Mouse (Mus musculus) forebrain, embryonic 14.5 days (tissue): ENCODE results near the gene Kat5. TPM values are rescaled to one million over a fixed set of nuclear protein-coding genes. Genes with fewer than 3 reads are reported as not detected.

Experiments used
- ATAC-seq: fragments of 200-750 bp; cut with Nextera tagmentation; 2 replicates; pipeline ENCODE4 v1.8.0; 2017; ENCODE audit warnings: mild to moderate bottlenecking, moderate library complexity
- DNase-seq: peaks from one replicate; pipeline ENCODE4 v3.0.0-alpha.2; 2015; ENCODE audit warnings: low spot score
- H3K27ac ChIP-seq: fragments of 300-500 bp; sonication (generic); 2 replicates; pipeline ENCODE4 v1.5.1; 2014; ENCODE audit warnings: low read depth, mild to moderate bottlenecking, control low read depth, low read length, moderate library complexity
- H3K27me3 ChIP-seq: fragments of 300-500 bp; sonication (generic); replicated peaks from 2 replicates; pipeline ENCODE4 v1.6.1; 2014; ENCODE audit warnings: low read length, control low read depth, mixed read lengths; ENCODE audit not compliant: control insufficient read depth, insufficient read depth
- H3K36me3 ChIP-seq: fragments of 300-500 bp; sonication (generic); 2 replicates; pipeline ENCODE4 v1.6.1; 2014; ENCODE audit warnings: low read length, control low read depth; ENCODE audit not compliant: control insufficient read depth, insufficient read depth
- H3K4me1 ChIP-seq: fragments of 300-500 bp; sonication (generic); 2 replicates; pipeline ENCODE4 v1.6.1; 2014; ENCODE audit warnings: antibody characterized with exemption, low read length, control low read depth; ENCODE audit not compliant: control insufficient read depth, insufficient read depth
- H3K4me2 ChIP-seq: fragments of 300-500 bp; sonication (generic); 2 replicates; pipeline ENCODE4 v1.6.1; 2014; ENCODE audit warnings: mild to moderate bottlenecking, control low read depth, low read length
- H3K4me3 ChIP-seq: fragments of 300-500 bp; sonication (generic); 2 replicates; pipeline ENCODE4 v1.5.1; 2014; ENCODE audit warnings: low read depth, low read length, control low read depth
- H3K9ac ChIP-seq: fragments of 300-500 bp; sonication (generic); 2 replicates; pipeline ENCODE4 v1.6.1; 2014; ENCODE audit warnings: mild to moderate bottlenecking, low read length, control low read depth, moderate library complexity
- H3K9me3 ChIP-seq: fragments of 300-500 bp; sonication (generic); replicated peaks from 2 replicates; pipeline ENCODE4 v1.6.1; 2016; ENCODE audit warnings: low read length, control low read depth, mixed read lengths; ENCODE audit not compliant: control insufficient read depth
- WGBS: fragments of 180-500 bp; shearing (Covaris S2); extraction: QIAGEN DNeasy Blood & Tissue Kit; methylation state at CpG from one replicate; pipeline ENCODE4 v1.1.7; 2014; 5-methylcytosine and 5-hydroxymethylcytosine counted together
- polyA plus RNA-seq: library from polyadenylated mRNA; unstranded; fragments of >200 nt; fragmentation: Nextera tagmentation; extraction: Ambion mirVana; gene quantifications from 2 replicates; pipeline ENCODE4 v1.2.1, GENCODE M21; 2014

The Kat5 gene
- 43.7 and 49.7 TPM in 2 replicates for polyA plus RNA-seq

DNA sequence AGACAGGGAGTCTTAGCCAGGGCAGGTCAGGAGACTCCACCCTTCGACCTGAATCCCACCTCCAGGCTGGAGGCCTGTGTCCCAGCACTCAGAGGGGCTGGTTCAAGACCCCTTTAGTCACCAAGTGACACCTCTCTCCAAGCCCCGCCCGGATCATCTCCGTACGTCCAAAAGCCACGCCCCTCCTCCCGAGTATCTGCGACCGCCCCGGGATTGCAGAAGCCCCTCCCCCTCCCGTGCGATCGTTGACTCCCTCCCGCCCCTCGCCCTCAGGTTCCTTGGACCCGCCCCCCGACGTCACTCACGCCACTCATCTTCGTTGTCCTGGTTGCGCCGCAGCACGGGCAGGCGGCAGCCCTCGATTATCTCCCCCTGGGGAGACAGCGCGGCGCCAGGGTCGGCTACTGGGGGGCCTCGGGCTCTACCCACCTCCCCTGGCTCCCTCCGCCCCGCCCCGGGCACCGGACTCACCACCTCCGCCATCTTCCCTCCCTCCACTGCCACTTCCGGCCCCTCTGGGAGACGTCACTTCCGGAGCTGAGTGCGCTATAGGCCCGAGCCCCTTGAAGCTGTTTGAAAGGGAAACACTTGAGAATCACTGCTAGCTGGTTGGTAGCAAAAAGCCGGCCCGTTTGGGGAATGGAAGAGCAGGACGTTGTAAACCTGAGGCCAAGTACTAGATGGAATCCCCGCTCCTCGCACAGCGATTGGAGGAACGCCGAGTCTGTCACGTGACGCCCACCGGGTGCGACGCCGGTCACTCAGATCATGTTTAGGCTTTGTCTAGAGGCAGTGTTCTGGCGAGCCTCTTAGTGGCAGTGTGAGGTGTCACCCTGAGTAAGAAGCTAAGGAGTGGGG lies at the start of gene Kat5:
Gene Kat5, minus strand, starts transcription at position 691 of the 858 bp plus-strand sequence.
- Histone ChIP-seq H3K9ac (peak within 1 kb of the TSS; percentile 65), H3K27me3 (no peaks in the 10 kb centered on the region), H3K36me3 (peaks cover 40% of the 10 kb centered on the region), H3K9me3 (no peaks in the 10 kb centered on the region), H3K4me2 (peak within 1 kb of the TSS; percentile 68), H3K27ac (peak within 1 kb of the TSS; percentile 95), H3K4me3 (peak within 1 kb of the TSS; percentile 47), H3K4me1 (peaks cover 9% of the 10 kb centered on the region)
- ATAC-seq, result peak; percentile 95
- 2% methylated on average over 55 of the region's 55 CpGs for WGBS
- peak; percentile 95 for DNase-seq

DNA sequence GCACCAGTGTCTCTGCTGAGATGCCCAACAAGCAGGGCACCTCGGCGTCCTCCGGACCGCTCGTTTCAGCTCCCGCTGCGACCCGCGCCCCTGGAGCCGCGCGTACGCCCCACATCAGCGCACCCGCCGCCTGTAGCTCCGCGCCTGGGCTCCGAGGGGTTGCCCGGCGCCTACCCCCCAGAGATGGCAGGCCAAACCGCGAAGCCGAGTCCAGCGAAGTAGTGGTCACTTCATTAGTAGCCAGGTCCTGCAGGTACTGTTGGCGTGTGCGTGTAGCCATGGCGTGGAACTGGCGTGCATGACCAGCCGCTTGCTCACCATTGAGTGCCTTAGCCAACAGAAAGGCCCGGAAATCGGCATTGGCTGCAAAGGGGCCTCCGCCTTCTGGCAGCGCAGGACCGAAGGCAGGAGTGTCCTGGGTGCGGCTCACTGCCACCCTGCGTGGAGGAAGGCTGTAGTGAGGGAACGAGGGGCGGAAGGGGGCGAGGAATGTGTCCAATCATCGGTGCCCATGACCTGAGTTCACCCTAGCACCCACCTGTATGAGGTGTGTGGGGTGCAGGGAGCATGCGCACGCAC lies 44.8 kb upstream of the Kat5 start:
- peaks cover 25% of the 10 kb centered on the region for H3K27me3 ChIP-seq
- peak overlapping the region; percentile 37 for H3K4me3 ChIP-seq
- no peak for DNase-seq
- peak overlapping the region; percentile 77 for H3K4me2 ChIP-seq
- H3K36me3 ChIP-seq, result 0 out of 2 replicates have a peak, but pooled peaks cover 7% of the 10 kb centered on the region
- WGBS, result 4% methylated on average over 43 of the region's 43 CpGs
- peaks cover 13% of the 10 kb centered on the region; the same call in 1 of the 2 replicates for H3K4me1 ChIP-seq
- no peaks in the 10 kb centered on the region for H3K9me3 ChIP-seq
- peak overlapping the region; percentile 49 for H3K9ac ChIP-seq
- no peak overlapping the region for H3K27ac ChIP-seq
- ATAC-seq, result peak; percentile 22; the same call in 1 of the 2 replicates

DNA sequence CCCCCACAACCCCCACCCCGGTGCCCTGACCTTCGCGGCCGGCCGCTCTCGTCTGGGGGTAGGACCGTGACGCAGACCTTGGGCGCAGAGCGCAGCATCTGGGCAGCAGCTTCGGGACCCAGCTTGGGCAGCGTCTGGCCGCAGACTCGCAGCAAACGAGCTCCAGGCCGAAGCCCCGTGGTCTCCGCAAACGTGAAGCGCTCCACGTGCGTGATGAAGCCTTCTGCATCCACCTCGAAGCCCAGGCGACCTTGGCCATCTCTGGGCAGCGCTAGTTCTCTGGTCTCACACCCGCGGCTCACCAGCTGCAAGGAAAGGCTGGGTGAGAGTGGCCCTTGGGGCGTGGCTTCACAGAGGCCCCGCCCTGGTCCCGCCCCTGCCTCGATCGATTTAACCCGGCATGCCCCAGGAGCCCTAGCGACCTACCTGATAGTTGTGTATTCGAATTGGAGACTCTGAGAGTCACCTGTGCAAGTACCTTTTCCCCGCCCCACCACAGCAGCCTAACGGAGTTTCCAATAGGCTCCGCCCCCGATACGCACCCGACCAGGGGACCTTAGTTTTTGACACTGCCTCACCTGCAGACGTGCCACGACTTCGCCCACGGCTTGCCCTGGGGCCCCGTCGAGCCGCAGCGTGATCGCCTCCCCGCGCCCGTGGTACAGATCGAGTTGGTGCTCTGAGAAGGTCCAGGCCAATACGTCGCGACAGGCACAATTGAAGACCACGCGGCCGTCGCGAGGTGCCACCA lies 44.1 kb upstream of the Kat5 start:
- WGBS, result 5% methylated on average over 62 of the region's 62 CpGs
- H3K27ac ChIP-seq, result no peak overlapping the region
- DNase-seq (peak; percentile 42), ATAC-seq (peak; percentile 50)
- peak overlapping the region; percentile 77 for H3K4me2 ChIP-seq
- H3K9me3 ChIP-seq, result no peaks in the 10 kb centered on the region
- peak overlapping the region; percentile 49 for H3K9ac ChIP-seq
- peak overlapping the region; percentile 37 for H3K4me3 ChIP-seq
- peaks cover 25% of the 10 kb centered on the region for H3K27me3 ChIP-seq
- H3K4me1 ChIP-seq, result peaks cover 13% of the 10 kb centered on the region; the same call in 1 of the 2 replicates
- 0 out of 2 replicates have a peak, but pooled peaks cover 7% of the 10 kb centered on the region for H3K36me3 ChIP-seq

DNA sequence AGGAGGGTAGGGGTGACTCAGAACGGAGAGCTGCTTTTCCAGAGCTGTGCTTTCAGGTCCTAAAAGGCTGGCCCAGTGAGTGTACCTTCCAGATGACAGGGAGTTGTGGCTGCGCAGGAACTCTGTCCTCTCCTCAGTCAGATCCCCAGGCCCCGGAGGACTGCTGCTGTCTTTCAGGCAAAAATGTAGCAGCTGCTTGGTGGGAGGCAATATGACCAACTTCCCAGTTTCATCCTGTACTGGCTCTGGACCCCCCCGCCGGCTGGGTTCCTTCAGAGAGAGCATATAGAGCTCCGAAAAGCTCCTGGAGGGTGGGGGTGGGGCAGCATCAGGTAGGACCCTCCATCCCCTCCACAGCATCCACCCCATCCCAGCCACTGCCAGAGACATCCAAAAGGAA lies 42.5 kb upstream of the Kat5 start:
- DNase-seq, result no peak
- no peak overlapping the region for H3K4me3 ChIP-seq
- H3K36me3 ChIP-seq, result peaks cover 12% of the 10 kb centered on the region
- peaks cover 16% of the 10 kb centered on the region for H3K4me1 ChIP-seq
- no peaks in the 10 kb centered on the region for H3K9me3 ChIP-seq
- ATAC-seq, result no peak
- no peak overlapping the region for H3K4me2 ChIP-seq
- WGBS, result 75% methylated on average over 6 of the region's 6 CpGs
- H3K9ac ChIP-seq, result no peak overlapping the region
- H3K27me3 ChIP-seq, result peaks cover 25% of the 10 kb centered on the region
- H3K27ac ChIP-seq, result no peak overlapping the region

DNA sequence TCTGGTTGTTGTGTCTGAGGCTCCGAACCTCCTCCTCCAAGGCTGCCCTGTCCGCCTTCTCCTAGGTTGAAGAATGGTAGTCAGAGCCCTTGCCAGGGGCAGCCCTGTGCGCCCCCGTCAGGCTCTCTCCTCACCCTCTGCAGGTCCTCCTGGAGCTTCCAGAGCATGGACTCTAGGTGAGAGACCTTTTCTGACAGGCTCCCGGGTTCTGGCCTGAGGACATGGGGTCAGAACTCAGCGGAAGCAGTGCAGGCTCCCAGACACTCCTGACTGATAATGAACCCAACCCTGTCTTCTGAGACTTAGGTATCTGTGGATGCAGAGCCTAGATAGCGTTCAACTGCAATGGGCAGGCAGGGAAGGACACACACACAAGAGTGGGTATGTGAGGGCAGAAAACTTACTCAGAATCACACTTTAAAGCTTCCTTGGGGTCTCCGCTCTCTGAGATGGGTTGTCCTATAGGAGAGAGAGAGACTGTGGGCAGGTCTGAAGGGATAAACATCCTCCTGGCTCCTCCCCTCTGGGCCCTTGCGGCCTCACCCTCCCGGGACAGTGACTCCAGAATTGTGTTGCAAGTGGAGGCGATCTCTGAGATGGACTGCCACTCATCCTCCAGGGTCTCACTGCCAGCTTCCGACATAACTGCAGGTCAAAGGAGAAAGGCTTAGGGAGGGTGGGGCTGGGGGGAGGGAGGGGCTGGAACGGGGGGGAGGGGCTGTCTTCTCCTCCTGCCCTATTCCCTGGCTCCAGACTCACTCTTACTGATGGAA lies 41.7 kb upstream of the Kat5 start:
- 61% methylated on average over 12 of the region's 13 CpGs for WGBS
- H3K36me3 ChIP-seq, result peaks cover 21% of the 10 kb centered on the region
- peaks cover 25% of the 10 kb centered on the region for H3K27me3 ChIP-seq

DNA sequence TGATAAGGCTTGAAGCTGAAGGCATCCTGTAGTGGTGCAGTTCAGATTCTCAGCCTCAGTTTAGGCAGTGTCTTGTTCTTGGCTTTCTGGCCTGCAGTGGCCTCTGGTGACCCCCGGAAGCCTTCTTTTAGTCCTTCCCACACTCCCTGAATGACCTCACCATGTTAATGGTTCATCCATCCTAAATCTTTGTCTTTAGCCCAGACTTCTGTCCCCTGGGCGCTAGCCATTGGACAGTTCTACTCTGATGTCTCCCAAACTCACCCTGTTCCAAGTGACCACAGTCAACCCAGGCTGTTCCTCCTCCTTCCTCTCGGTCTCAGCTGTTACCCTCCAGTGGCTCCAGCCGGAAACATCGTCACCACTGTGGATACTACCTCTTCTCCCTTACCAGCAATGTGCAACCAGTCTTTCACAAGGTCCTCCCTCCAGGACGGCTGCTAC lies 39.3 kb upstream of the Kat5 start:
- H3K9ac ChIP-seq, result peak overlapping the region; percentile 47
- peak overlapping the region; percentile 59 for H3K4me2 ChIP-seq
- H3K9me3 ChIP-seq, result no peaks in the 10 kb centered on the region
- ATAC-seq (no peak), DNase-seq (no peak)
- peaks cover 10% of the 10 kb centered on the region for H3K4me1 ChIP-seq
- WGBS, result 85% methylated on average over 6 of the region's 6 CpGs
- H3K4me3 ChIP-seq, result peak overlapping the region; percentile 24
- peak overlapping the region; percentile 56; the same call in 1 of the 2 replicates for H3K27ac ChIP-seq
- H3K27me3 ChIP-seq, result peaks cover 5% of the 10 kb centered on the region
- H3K36me3 ChIP-seq, result peaks cover 45% of the 10 kb centered on the region

More for the DNA sequence above, 41.7 kb upstream of the Kat5 start:
- Histone ChIP-seq H3K4me2 (no peak overlapping the region), H3K4me3 (no peak overlapping the region), H3K9me3 (no peaks in the 10 kb centered on the region), H3K9ac (no peak overlapping the region), H3K4me1 (peaks cover 16% of the 10 kb centered on the region), H3K27ac (no peak overlapping the region)
- ATAC-seq, result no peak
- no peak for DNase-seq

DNA sequence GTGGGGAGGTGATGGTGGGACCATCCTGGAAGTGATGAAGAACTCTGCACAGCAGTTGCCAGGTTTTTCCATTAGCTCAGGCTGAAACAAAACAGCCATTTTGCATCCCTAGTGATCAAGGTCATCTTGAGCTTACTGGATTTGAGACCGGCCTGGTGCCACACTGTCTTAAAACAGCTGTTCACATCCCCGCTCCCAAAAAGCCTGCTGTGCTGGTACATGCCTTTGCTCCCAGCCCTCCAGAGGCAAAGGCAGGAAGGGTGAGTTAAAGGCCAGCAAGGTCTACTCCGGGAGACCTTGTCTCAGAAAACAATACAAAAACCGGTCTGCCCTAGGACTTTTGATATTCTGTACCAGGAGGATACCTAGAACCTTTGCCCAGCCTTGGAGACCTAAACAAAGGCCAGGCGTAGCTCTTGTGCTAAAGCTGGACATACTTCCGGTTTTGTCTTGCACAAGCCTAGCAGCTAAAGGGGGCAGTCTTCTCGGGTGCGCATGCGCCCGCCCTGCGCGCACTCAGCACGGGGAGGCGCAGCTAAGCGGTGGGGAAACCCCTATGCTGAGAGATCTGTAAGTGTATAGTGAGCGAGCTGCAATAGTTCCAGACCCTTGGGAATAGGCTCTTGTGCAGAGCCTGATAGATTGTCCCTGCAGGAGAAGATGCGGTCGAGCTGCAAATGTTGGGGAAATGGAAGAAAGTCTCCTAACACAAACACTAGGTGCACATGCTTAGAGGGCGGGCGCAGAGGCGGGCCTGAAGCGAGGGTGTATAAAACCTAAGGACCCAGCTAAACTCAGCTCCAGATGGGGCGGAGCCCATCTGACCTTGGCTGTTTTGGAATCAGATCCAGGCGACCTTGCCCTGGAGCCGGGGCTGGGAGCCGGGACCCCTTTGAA lies 38.6 kb upstream of the Kat5 start:
- ATAC-seq, result peak; percentile 96
- peak; percentile 89 for DNase-seq
- H3K9ac ChIP-seq, result peak overlapping the region; percentile 47
- H3K4me3 ChIP-seq, result peak overlapping the region; percentile 24
- no peaks in the 10 kb centered on the region for H3K9me3 ChIP-seq
- peaks cover 4% of the 10 kb centered on the region for H3K4me1 ChIP-seq
- no peaks in the 10 kb centered on the region for H3K27me3 ChIP-seq
- H3K4me2 ChIP-seq, result peak overlapping the region; percentile 59
- H3K27ac ChIP-seq, result peak overlapping the region; percentile 56
- WGBS, result 13% methylated on average over 26 of the region's 26 CpGs
- peaks cover 52% of the 10 kb centered on the region for H3K36me3 ChIP-seq
